Mouse (Mus musculus) brain, embryonic 18.5 days (tissue): ENCODE results near the gene Ptx4.
A peak's percentile ranks its signal among the peaks of the same experiment; 100 is the strongest.
"Not testable (repeated sequence)": the region's sequence is repeated elsewhere in the genome, so short reads cannot be mapped to it uniquely, and the experiment has no call there.

Experiments used
- DNase-seq: peaks from one replicate; pipeline ENCODE4 v3.0.0-alpha.2; 2012; ENCODE audit warnings: low read depth, low spot score

The Ptx4 gene

DNA sequence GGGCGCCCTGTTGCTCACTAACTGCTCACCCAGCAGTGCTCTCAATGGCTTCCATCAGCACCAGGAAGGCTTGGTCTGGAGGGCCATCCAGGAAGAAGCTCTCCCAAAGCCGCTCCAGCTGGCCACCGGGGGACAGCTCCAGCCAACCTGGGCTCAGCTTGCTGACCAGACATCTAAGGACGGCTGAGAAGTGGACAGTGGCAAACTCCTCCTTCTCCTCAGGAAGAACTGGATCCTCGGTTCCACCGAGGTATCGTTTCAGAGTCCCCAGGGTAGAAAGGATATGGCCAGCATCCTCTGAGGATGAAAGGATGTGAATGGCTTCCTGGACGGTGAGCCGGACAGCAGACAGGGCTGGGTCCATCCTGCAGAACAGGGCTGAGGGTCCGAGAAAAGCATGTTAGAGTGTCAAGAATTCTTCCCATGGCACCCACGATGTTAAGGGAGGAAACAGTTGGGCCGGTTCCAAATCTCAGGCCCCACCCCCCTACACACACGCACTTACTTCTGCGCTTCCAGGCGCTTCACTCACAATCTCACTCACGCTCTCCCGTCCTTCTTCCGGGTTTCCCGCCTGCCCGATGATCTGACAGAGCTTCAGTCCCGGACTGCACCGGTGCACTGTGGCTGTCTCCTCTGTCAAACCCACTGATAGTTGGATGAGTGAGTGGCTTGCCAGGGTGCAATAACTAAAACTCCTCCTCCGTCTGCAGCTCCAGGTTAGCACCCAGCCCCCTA, 5.5 kb upstream of the Ptx4 start:
- no peak for DNase-seq

DNA sequence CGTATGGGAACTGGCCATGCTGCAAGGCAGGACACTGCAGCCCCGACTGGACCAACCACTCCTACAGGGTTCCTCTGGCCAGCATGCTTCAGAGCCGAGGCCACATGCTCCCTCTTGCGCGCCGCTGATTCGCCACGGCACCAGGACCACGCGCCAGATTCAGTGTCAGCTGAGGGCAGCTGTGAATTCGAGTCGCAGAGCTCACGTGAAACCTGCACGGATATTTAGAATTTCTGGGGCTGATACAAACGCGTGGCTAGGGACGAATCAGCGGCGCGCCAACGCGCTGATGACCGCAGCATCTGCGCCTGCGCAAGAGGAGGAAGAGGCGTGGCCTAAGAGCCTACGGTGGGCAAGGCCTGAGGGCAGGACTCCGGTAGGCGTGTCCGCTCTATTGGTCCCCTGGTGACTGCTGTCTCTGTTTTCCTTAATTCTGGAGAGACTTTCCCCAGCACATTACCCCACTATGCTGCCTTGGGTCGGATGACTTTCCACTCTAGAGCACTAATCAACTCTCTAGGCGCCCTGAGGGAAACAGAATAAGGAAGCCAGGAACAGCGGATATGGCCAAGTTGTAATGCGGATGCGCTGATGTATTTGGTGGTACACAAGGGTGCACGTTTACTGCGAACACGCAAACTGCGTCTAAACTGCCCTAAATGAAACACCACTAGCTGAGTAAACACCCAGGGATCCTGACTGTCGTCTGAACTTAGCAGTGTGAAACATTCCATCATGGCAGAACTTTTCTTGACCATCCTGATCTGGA, 4.7 kb upstream of the Ptx4 start, which contains the start of gene Telo2:
Gene Telo2 (minus strand): TSS at position 304 of the 769 bp plus-strand sequence.
- DNase-seq, result peak; percentile 81

GRCm38 (mm10) chr17:25117263-25117662, 3.3 kb upstream of the Ptx4 start:
- DNase-seq, result no peak

DNA sequence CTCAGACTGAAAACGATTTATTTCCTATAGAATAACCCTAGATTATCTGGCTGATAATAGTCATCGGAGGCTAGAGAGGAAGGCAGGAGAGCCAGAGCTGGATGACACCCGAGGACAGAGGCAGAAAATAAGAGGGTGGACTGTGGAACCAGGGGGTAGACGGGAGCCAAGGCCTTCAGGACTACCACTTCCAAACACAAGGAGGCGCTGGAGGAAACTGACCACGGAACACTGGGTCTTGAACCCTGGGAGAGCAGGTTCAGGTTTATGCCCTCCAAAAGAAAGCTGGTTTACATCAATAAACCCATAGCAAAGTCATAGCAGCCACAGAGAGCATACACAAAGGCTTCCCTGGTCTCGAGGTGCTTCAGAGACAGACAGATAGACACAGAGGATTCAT, 3.4 kb downstream of the Ptx4 start:
- no peak for DNase-seq

- DNase-seq, result not testable (repeated sequence)
These were observed 5.0 kb downstream of the Ptx4 start for GRCm38 (mm10) chr17:25125442-25126060.

DNA sequence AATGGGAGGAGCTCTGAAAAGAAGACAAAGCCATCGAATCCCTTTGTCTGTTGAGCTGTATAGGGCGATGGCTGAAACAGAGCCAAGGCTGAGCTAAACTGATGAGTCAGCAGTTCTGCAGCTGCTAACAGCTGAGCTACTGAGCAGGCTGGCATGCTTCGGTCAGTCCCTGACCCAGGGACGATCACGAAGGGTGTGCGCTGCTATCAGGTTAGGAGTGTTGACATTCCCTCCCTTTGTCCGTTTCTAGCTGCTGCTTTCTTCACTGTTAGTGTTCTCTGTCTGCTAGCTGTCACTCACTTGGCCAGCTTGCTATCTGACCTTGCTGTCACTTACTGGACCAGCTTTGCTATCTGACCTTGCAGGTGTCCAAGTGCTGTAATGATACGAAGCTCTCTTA, 6.5 kb downstream of the Ptx4 start:
- DNase-seq, result no peak

- no peak for DNase-seq
These were observed 7.1 kb downstream of the Ptx4 start for GRCm38 (mm10) chr17:25127681-25128080.

- DNase-seq, result no peak
These were observed 9.5 kb downstream of the Ptx4 start for GRCm38 (mm10) chr17:25130060-25130459.

DNA sequence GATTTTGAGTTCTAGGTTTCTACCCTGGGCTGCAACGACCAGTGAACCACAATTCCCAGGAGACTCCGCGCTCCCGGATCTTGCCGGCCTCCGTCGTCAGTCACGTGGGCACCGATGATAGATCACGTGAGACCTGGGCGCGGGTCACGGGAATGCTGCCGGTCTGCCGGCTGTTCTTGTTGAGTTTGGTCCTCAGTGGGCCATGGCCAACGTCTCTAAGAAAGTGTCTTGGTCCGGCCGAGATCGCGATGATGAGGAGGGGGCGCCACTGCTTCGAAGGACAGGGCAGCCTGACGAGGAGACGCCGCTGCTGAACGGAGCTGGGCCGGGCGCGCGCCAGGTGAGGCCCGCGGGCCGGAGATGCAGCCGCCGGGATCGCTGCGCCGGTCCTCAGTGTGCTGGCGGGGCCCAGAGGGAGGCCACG, 12.7 kb downstream of the Ptx4 start, which contains the start of gene Clcn7:
Gene Clcn7 (plus strand): TSS at position 117 of the 424 bp plus-strand sequence.
- peak; percentile 84 for DNase-seq

GRCm38 (mm10) chr17:25135622-25136021, 15.1 kb downstream of the Ptx4 start:
- no peak for DNase-seq

GRCm38 (mm10) chr17:25138803-25139202, 18.2 kb downstream of the Ptx4 start:
- DNase-seq, result no peak

DNA sequence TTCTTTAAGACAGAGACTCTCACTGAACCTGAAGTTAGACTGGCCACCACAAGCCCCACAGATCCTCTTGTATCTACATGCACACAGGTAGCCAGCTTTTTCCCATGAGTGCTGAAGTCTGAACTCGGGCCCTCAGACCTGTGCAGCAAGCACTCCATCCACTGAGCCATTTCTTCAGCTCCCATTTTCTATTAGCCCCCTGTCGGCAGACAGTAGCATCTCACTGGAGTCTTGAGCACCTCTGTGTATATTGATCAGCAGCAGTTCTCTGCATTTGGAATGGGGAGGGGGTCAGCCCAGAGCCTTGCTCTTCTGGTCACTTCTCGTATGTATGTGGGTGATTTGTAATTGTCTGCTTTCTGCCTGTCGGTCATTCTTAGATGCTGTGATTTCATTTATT, 19.4 kb downstream of the Ptx4 start:
- DNase-seq, result no peak

GRCm38 (mm10) chr17:25162161-25162560, 41.6 kb downstream of the Ptx4 start, which contains the start of gene Ccdc154:
Gene Ccdc154, plus strand, starts transcription at chr17:25162461.
- DNase-seq, result no peak

DNA sequence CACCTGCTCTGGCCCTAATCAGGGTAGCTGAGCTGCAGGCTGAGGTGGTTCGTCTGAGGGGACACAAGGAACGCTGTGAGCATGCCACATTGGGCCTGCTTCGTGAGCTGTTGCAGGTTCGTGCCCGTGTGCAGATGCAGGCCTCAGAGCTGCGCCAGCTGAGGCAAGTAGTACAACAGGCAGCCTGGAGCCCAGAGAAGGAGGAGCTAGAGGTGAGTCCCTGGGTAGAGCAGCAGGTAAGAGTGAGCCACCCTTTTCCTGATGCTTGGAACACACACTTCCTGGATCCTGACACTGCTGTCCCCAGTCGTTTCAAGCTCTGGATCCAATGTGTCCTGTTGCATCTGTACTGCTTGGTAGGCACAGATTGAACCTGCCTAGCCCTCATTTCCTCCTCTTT, 42.8 kb downstream of the Ptx4 start:
- no peak for DNase-seq

- no peak for DNase-seq
These were observed 44.2 kb downstream of the Ptx4 start for GRCm38 (mm10) chr17:25164770-25165169.

DNA sequence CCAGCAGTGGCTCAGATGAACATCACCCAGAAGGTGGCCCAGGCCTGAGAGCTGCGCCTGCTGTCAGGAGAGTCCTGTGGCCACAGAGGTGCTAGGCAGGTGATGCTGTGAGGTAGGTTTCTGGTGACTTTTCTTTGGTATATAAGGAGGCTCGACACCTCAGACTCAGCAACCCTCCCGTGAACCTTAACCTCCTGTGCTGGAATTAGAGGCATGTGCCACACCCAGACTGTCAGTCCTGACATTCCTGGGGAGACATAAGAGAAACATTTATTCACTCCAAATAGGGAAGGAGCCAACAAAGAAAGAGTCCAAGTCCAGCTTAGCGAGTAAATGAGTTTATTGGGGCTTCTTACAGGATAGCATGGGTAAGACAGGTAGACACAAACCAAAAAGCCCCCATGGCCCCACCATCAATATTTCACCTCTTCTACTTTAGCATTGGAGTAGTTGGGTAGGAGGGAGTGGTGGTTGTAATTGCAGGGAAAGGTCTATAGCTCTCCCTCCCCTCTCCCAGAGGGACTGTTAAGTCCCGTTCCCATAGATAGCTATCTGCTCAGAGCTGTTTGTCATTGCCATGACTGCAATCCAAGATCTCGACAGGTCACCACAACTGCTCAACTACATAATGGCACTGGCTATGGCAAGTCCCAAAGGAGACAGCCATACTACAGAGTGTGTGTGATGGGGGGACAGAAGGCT, 45.6 kb downstream of the Ptx4 start:
- DNase-seq, result no peak

- DNase-seq, result no peak
These were observed 49.1 kb downstream of the Ptx4 start for GRCm38 (mm10) chr17:25169706-25170105.

GRCm38 (mm10) chr17:25172558-25172957, 52.0 kb downstream of the Ptx4 start:
- no peak for DNase-seq
